ENCODE assay signal across 12 mouse cellular contexts in genomic region chr9:32335389-32336150, GRCm38 (mm10). TPM values are rescaled to one million over a fixed set of nuclear protein-coding genes. Genes with fewer than 3 reads are reported as not detected.
DNase-seq lines count a peak whose midpoint lies in the region; ATAC-seq and TF ChIP-seq lines count a peak whose summit lies in the region.
"Had no signal": no experiment of that assay in that cellular context is flagged by ENCODE, and none has a peak within 500 bp of the region (broad histone marks: within the 10 kb centered on the region; RNA-seq: fewer than 3 reads in every experiment).

No protein-coding gene starts in this region.

- H3K4me1 ChIP-seq in embryonic facial prominence, embryonic 11.5 days (ENCODE audit: control insufficient read depth, insufficient read depth, low read length): no peaks in the 10 kb centered on the region
- H3K4me1 ChIP-seq in embryonic facial prominence, embryonic 10.5 days: peaks cover 8% of the 10 kb centered on the region
- peaks cover 60% of the 10 kb centered on the region for H3K4me1 ChIP-seq in megakaryocyte, embryonic 14.5 days
- peaks cover 5% of the 10 kb centered on the region for H3K4me1 ChIP-seq in liver, embryonic 15.5 days (replicated peaks)
- peaks cover 6% of the 10 kb centered on the region; the same call in 1 of the 2 replicates for H3K4me1 ChIP-seq in midbrain, embryonic 16.5 days (ENCODE audit: control insufficient read depth, insufficient read depth, low read length)
- no peaks in the 10 kb centered on the region for H3K4me1 ChIP-seq in cerebellum, adult 2 months (ENCODE audit: control insufficient read depth, insufficient read depth, low read length)

- no peaks in the 10 kb centered on the region for H3K27me3 ChIP-seq in embryonic facial prominence, embryonic 11.5 days (ENCODE audit: control insufficient read depth, insufficient read depth, low read length)
- peaks cover 2% of the 10 kb centered on the region for H3K27me3 ChIP-seq in embryonic facial prominence, embryonic 10.5 days (replicated peaks; ENCODE audit: low read depth, poor library complexity, severe bottlenecking)
- H3K27me3 ChIP-seq in megakaryocyte, embryonic 14.5 days (replicated peaks): peaks cover 23% of the 10 kb centered on the region
- H3K27me3 ChIP-seq in liver, embryonic 15.5 days: no peaks in the 10 kb centered on the region
- no peaks in the 10 kb centered on the region for H3K27me3 ChIP-seq in midbrain, embryonic 16.5 days (ENCODE audit: control insufficient read depth, insufficient read depth, low read depth, low read length)
- H3K27me3 ChIP-seq in cerebellum, adult 2 months (ENCODE audit: control insufficient read depth, insufficient read depth, low read length): no peaks in the 10 kb centered on the region

- H3K9me3 ChIP-seq in embryonic facial prominence, embryonic 11.5 days (replicated peaks; ENCODE audit: control insufficient read depth, low read length): no peaks in the 10 kb centered on the region
- H3K9me3 ChIP-seq in embryonic facial prominence, embryonic 10.5 days: no peaks in the 10 kb centered on the region
- no peaks in the 10 kb centered on the region; the same call in 1 of the 2 replicates for H3K9me3 ChIP-seq in megakaryocyte, embryonic 14.5 days
- no peaks in the 10 kb centered on the region for H3K9me3 ChIP-seq in liver, embryonic 15.5 days (replicated peaks)
- no peaks in the 10 kb centered on the region for H3K9me3 ChIP-seq in midbrain, embryonic 16.5 days (replicated peaks; ENCODE audit: control insufficient read depth, low read length, poor library complexity, severe bottlenecking)

- no peak for DNase-seq in embryonic facial prominence, embryonic 11.5 days (ENCODE audit: low spot score)
- DNase-seq in embryonic facial prominence, embryonic 10.5 days (ENCODE audit: low spot score): no peak
- DNase-seq in cerebellum, adult 2 months: no peak

- TF ChIP-seq POLR2A in cerebellum, adult 2 months (IDR thresholded peaks at IDR 0.05; ENCODE audit: borderline replicate concordance, insufficient read depth, low read length): no peak

- no peaks in the 10 kb centered on the region for H3K36me3 ChIP-seq in embryonic facial prominence, embryonic 11.5 days (replicated peaks; ENCODE audit: control insufficient read depth, insufficient read depth, low read depth, low read length)
- H3K36me3 ChIP-seq in embryonic facial prominence, embryonic 10.5 days (replicated peaks): no peaks in the 10 kb centered on the region
- peaks cover 10% of the 10 kb centered on the region for H3K36me3 ChIP-seq in megakaryocyte, embryonic 14.5 days (replicated peaks; ENCODE audit: low read length)
- H3K36me3 ChIP-seq in liver, embryonic 15.5 days (replicated peaks): no peaks in the 10 kb centered on the region
- H3K36me3 ChIP-seq in midbrain, embryonic 16.5 days (ENCODE audit: control insufficient read depth, insufficient read depth, low read length): no peaks in the 10 kb centered on the region

- 0 out of 2 replicates have a peak, but pooled peaks have one; percentile 29 for ATAC-seq in embryonic facial prominence, embryonic 11.5 days (replicated peaks; ENCODE audit: insufficient number of reproducible peaks, low FRiP score, low TSS enrichment, low read depth)
- ATAC-seq in megakaryocyte, adult 5-6 weeks (ENCODE audit: poor library complexity, severe bottlenecking): no peak
- peak; percentile 67 for ATAC-seq in liver, embryonic 15.5 days (ENCODE audit: insufficient read depth)
- no peak for ATAC-seq in midbrain, embryonic 16.5 days
- no peak for ATAC-seq in cerebellum, adult (ENCODE audit: insufficient number of reproducible peaks, low FRiP score, low TSS enrichment)

- WGBS in embryonic facial prominence, embryonic 11.5 days: 72% methylated on average over 13 of the region's 13 CpGs
- WGBS in embryonic facial prominence, embryonic 10.5 days: 78% methylated on average over 13 of the region's 13 CpGs
- 55% methylated on average over 13 of the region's 13 CpGs for WGBS in liver, embryonic 15.5 days (ENCODE audit: insufficient replicate concordance)
- 87% methylated on average over 13 of the region's 13 CpGs for WGBS in midbrain, embryonic 16.5 days
- WGBS in cerebellum, adult 2 months: 86% methylated on average over 13 of the region's 13 CpGs

- no peak for TF ChIP-seq CTCF in cerebellum, adult 2 months (IDR thresholded peaks at IDR 0.05; ENCODE audit: borderline replicate concordance, insufficient read depth, low read depth, low read length)

- H3K27ac ChIP-seq in embryonic facial prominence, embryonic 11.5 days (replicated peaks; ENCODE audit: low read depth, low read length): no peak overlapping the region
- no peak overlapping the region for H3K27ac ChIP-seq in embryonic facial prominence, embryonic 10.5 days (replicated peaks)
- H3K27ac ChIP-seq in liver, embryonic 15.5 days (replicated peaks): no peak overlapping the region
- no peak overlapping the region for H3K27ac ChIP-seq in midbrain, embryonic 16.5 days (ENCODE audit: low read length)
- no peak overlapping the region for H3K27ac ChIP-seq in cerebellum, adult 2 months (ENCODE audit: insufficient read depth, low read length)

- H3K4me3 ChIP-seq in embryonic facial prominence, embryonic 11.5 days (ENCODE audit: low read depth, low read length): no peak overlapping the region
- H3K4me3 ChIP-seq in embryonic facial prominence, embryonic 10.5 days: no peak overlapping the region
- H3K4me3 ChIP-seq in megakaryocyte, embryonic 14.5 days (replicated peaks): peak overlapping the region; percentile 48
- H3K4me3 ChIP-seq in liver, embryonic 15.5 days (replicated peaks): no peak overlapping the region
- no peak overlapping the region for H3K4me3 ChIP-seq in midbrain, embryonic 16.5 days (ENCODE audit: low read depth, low read length)
- no peak overlapping the region for H3K4me3 ChIP-seq in cerebellum, adult 2 months (replicated peaks; ENCODE audit: insufficient read depth, low read depth, low read length)

- no peak overlapping the region for H3K4me2 ChIP-seq in embryonic facial prominence, embryonic 11.5 days (ENCODE audit: low read depth, low read length)
- no peak overlapping the region for H3K4me2 ChIP-seq in liver, embryonic 15.5 days
- H3K4me2 ChIP-seq in midbrain, embryonic 16.5 days (ENCODE audit: low read length): no peak overlapping the region

- H3K9ac ChIP-seq in embryonic facial prominence, embryonic 11.5 days (replicated peaks; ENCODE audit: low read length): no peak overlapping the region
- H3K9ac ChIP-seq in liver, embryonic 15.5 days: no peak overlapping the region
- H3K9ac ChIP-seq in midbrain, embryonic 16.5 days (ENCODE audit: low read depth, low read length): no peak overlapping the region

RNA-seq across cellular contexts. Expression of gene Kcnj5, which starts 8.6 kb away (rescaled TPM):
- 0.14 and 0.25 TPM in 2 replicates for polyA plus RNA-seq in embryonic facial prominence, embryonic 11.5 days (2014; fragmentation: Nextera tagmentation; extraction: Ambion mirVana)
- 0.24 and 0.52 TPM in 2 replicates for polyA plus RNA-seq in embryonic facial prominence, embryonic 10.5 days (2016; fragmentation: Nextera tagmentation; extraction: Ambion mirVana)
- 4.0 TPM in 1 of 2 replicates, not detected in the other for polyA plus RNA-seq in megakaryocyte, embryonic 14.5 days (2012; ENCODE audit: insufficient read depth, low replicate concordance)
- not detected in 2 replicates for total RNA-seq in megakaryocyte, adult 5-6 weeks (2015)
- 0.07 TPM in 1 of 2 replicates, not detected in the other for total RNA-seq in megakaryocyte, adult 5-6 weeks (2017)
- polyA plus RNA-seq in liver, embryonic 15.5 days (2015; fragmentation: Nextera tagmentation; extraction: Ambion mirVana): 1.2 TPM in 2 replicates
- polyA plus RNA-seq in midbrain, embryonic 16.5 days (2015; fragmentation: Nextera tagmentation; extraction: Ambion mirVana): 1.7 and 2.6 TPM in 2 replicates
- 0.21 and 0.23 TPM in 2 replicates for polyA plus RNA-seq in cerebellum, adult 2 months (2012; rRNA removed)
- total RNA-seq: gastrocnemius, postnatal 4 days had no signal

RNA-seq across cellular contexts. Expression of gene Kcnj1, which starts 36.7 kb away (rescaled TPM):
- not detected in 2 replicates for polyA plus RNA-seq in embryonic facial prominence, embryonic 11.5 days (2014; fragmentation: Nextera tagmentation; extraction: Ambion mirVana)
- not detected in 2 replicates for polyA plus RNA-seq in embryonic facial prominence, embryonic 10.5 days (2016; fragmentation: Nextera tagmentation; extraction: Ambion mirVana)
- not detected in 2 replicates for polyA plus RNA-seq in megakaryocyte, embryonic 14.5 days (2012; ENCODE audit: insufficient read depth, low replicate concordance)
- not detected in 2 replicates for total RNA-seq in megakaryocyte, adult 5-6 weeks (2015)
- not detected in 2 replicates for total RNA-seq in megakaryocyte, adult 5-6 weeks (2017)
- not detected in 2 replicates for polyA plus RNA-seq in liver, embryonic 15.5 days (2015; fragmentation: Nextera tagmentation; extraction: Ambion mirVana)
- polyA plus RNA-seq in midbrain, embryonic 16.5 days (2015; fragmentation: Nextera tagmentation; extraction: Ambion mirVana): not detected in 2 replicates
- polyA plus RNA-seq in cerebellum, adult 2 months (2012; rRNA removed): not detected in 2 replicates
- total RNA-seq: ES-E14; gastrocnemius, postnatal 4 days; left cerebral cortex, postnatal 36 days had no signal
- polyA plus RNA-seq: stomach, embryonic 14.5 days had no signal

Comparison
In these comparisons a context has a peak if more than half of its experiments do, and no peak if none do; other contexts are left out.
1. ATAC-seq: peak in embryonic facial prominence, embryonic 11.5 days (single experiment) and liver, embryonic 15.5 days (single experiment); none in megakaryocyte, adult 5-6 weeks (single experiment), midbrain, embryonic 16.5 days (single experiment) and cerebellum, adult (single experiment).